Mouse (Mus musculus) retina, embryonic 14.5 days (tissue): ENCODE data around the gene Myo3b.
"Not testable (repeated sequence)": the region's sequence is repeated elsewhere in the genome, so short reads cannot be mapped to it uniquely, and the experiment has no call there.

Source experiments
- DNase-seq: peaks from one replicate; pipeline ENCODE4 v3.0.0-alpha.2; 2015; ENCODE audit warnings: low spot score

Myo3b gene

DNA sequence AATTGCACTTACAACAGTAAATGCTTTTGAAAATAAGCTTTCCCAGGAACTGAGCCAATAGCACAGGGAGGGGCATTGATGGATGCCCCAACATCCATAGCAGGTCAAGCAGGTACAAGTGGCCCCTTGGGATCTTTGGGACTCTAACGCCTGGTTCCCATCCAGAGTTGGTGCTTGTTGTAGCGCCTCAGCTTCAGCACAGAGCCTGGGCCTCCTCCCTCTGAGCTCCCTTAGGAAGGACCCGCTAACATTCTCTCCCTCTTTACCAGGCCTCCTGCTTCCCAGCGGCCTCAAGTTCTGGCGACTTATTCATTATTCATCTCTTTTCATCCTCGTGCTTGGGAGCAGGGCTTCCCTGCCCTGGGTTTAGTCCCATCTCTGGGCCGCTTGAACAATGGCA is at the start of gene Myo3b:
Gene Myo3b (plus strand): TSS at position 375 of the 400 bp plus-strand sequence.
- no peak for DNase-seq

GRCm38 (mm10) chr2:69989224-69989623 is 49.7 kb upstream of the Myo3b start:
- DNase-seq = no peak

DNA sequence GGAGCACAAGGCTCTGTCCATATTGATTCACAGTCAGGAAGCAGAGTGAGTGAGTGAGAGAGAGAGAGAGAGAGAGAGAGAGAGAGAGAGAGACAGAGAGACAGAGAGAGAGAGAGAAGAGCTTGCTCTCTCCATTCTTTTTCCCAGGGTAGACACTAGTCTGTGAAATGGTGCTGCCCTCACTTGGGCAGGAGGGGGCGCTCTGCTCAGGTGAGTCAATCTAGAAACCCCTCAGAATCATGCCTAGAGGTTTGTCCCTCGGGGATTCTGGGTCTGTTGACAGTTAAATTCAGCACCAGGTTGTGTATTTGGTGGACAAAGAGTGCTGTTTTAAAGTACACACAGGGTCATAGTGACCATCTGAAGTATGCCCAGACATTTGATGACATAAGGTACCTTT is 48.3 kb upstream of the Myo3b start:
- no peak for DNase-seq

DNA sequence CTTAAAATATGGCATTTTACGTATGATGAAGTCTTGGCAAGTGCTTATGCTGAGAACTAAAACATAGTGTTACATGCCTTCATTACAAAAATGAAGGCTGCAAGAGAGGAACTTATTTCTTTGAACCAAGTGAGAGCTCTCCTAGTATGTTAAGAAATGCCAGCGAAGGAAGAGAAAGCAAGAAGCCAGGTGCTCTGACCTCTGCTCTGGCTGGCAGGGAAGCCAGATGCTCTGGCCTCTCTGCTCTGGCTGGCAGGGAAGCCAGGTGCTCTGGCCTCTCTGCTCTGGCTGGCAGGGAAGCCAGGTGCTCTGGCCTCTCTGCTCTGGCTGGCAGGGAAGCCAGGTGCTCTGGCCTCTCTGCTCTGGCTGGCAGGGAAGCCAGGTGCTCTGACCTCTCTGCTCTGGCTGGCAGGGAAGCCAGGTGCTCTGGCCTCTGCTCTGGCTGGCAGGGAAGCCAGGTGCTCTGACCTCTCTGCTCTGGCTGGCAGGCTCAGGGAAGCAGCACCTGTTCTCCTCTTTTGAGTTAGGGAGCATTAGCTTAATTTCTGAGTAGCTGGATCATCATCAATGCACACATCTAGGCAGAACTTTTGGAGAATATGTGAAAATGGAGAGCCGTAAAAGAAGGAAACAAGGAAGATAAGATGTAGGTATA is 44.7 kb upstream of the Myo3b start:
- DNase-seq = not testable (repeated sequence)

GRCm38 (mm10) chr2:69994779-69995178 is 44.1 kb upstream of the Myo3b start:
- no peak for DNase-seq

DNA sequence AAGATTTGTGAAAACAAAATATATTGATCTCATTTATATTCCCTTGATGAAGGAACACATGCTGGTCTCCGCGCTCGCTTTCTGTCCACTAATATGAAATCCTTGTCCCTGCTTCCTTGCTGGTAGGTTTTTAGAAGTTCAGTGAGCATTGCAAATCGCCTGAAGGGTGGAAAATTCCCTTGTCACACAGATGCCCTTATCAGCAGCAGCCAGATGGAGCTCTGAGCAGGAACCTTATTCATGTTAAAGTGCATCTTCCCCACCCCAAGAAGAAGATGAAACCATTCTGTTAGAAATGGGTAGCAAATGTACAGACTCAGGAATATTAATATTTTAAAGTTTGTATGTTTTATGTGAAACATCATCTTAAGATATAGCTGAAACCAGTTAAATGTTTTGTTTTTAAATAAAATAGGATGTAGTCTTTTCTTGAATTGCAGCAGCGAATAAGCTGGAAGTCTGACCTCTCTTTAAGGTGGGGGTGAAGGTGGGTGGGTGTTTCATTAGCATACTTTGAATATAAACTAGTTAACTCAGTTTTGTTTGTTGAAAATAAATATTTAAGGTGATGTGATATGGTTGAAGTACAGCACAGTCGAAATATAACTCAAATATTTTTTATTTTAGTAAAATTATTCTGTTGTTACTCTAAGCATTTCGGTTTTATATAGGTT is 39.7 kb upstream of the Myo3b start:
- DNase-seq = peak; percentile 24

GRCm38 (mm10) chr2:70000316-70000715 is 38.6 kb upstream of the Myo3b start:
- no peak for DNase-seq

DNA sequence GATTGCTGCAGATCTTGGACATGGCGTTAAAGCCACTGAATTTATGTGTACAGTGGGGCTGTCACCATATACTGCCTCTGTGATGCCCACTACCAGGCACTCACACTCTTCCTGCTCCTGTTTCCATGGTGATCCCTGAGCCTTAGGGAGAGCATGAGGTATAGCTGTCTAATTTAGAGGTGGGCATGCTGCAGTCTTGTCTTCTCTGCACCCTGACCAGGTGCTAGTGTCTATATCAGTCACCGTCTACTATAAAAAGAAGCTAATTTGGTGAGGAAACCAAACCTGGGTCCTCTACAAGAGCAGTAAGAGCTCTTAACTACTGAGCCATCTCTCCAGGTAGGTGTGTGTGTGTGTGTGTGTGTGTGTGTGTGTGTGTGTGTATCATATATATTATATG is 32.4 kb upstream of the Myo3b start:
- no peak for DNase-seq

DNA sequence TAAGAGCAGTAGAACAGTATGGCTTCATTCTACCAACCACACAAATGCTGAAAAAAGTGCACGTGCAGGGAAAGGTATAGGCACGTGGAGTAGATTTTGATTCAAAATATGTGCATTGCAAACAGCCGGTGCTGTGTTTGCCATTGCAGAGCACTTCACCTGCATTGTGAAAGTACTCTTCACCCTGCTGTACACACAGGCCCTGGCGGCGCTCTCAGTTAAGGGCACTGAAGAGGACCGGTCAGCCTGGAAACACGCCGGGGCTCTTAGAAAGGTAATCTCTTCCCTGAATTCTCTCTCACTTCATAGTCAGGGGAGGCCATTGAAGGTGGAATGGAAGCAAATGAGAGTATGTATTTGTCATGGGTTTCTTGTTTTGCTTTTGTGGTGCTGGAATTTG is 26.0 kb upstream of the Myo3b start:
- no peak for DNase-seq

GRCm38 (mm10) chr2:70018236-70018635 is 20.7 kb upstream of the Myo3b start:
- DNase-seq = no peak

DNA sequence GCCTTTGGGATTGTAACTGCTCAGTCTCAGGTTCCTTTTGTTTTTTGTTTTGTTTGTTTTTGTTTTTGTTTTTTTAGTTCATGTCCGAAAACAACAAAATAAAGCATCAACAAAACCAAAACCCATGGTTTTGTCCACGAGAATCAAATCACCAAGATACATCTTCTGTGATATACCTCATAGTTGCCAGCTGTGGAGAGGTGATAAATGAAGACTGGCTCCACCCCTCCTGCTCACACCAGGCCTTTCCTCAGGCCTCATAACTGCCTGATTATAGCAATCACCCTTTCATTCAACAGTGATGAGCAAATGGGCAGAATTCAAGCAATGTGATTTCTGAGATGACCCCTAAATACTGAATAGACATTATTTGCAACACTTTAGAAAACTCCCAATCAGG is 14.5 kb upstream of the Myo3b start:
- no peak for DNase-seq

GRCm38 (mm10) chr2:70025711-70026110 is 13.2 kb upstream of the Myo3b start:
- DNase-seq = no peak

DNA sequence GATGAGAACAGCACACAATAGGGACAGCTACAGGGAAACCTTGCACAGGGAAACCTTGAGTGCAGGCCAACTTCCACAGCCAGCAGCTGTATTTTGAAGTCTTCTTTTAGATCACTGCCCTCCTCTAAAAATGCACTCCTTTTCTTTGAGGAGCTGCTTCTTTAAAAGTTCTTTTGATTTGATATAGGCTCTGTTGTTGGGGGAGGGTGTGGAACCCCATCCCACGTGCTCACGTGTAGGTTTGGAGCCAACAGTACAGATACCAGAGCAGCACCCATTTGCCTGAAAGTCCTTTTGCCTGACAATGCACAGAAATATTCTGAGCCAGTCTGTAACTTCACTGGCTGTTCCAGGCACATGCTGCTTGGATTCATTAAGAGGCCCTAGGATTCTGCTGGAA is 7.5 kb upstream of the Myo3b start:
- DNase-seq = no peak

DNA sequence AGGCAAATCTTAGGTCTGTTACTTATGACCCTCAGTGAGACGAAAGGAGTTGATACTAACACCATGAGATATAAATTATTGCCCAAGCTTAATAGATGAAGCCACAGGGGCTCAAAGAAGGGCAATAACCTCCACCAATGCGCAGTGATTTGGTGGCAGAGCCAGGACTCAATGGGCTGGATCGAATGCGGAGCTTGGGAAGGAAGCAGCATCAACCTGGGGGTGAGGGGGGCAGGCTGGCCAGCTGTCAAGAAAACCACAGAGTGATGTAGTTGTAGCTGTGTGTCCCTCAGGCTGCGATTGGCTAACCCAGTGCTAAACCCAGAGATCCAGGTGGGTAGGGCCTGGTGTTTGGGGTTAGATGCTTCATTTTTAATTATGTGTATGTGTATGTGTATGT is 4.0 kb upstream of the Myo3b start:
- no peak for DNase-seq

- DNase-seq = no peak
Observed at GRCm38 (mm10) chr2:70035358-70035757, 3.6 kb upstream of the Myo3b start.

- DNase-seq = no peak
Observed at GRCm38 (mm10) chr2:70037221-70037620, 1.7 kb upstream of the Myo3b start.

GRCm38 (mm10) chr2:70044466-70044865 is 5.5 kb downstream of the Myo3b start:
- DNase-seq = peak; percentile 64

- no peak for DNase-seq
Observed at GRCm38 (mm10) chr2:70047868-70048267, 8.9 kb downstream of the Myo3b start.

- DNase-seq = no peak
Observed at GRCm38 (mm10) chr2:70053803-70054202, 14.9 kb downstream of the Myo3b start.

- no peak for DNase-seq
Observed at GRCm38 (mm10) chr2:70058201-70058600, 19.3 kb downstream of the Myo3b start.

GRCm38 (mm10) chr2:70060359-70061345 is 21.7 kb downstream of the Myo3b start:
- DNase-seq = no peak

- no peak for DNase-seq
Observed at GRCm38 (mm10) chr2:70065116-70065515, 26.2 kb downstream of the Myo3b start.
